Mouse (Mus musculus) left cerebral cortex, adult 11 months (tissue): Measurements from ENCODE around the gene Lrmda.

Source experiments
- DNase-seq: peaks from one replicate; pipeline ENCODE4 v3.0.0; 2022; ENCODE audit warnings: low spot score

Lrmda gene

GRCm38 (mm10) chr14:22256274-22256673 is 236.8 kb downstream of the Lrmda start:
- no peak for DNase-seq

- no peak for DNase-seq
These were observed 240.0 kb downstream of the Lrmda start for GRCm38 (mm10) chr14:22259376-22260032.

GRCm38 (mm10) chr14:22260033-22260419 is 240.5 kb downstream of the Lrmda start:
- no peak for DNase-seq

- DNase-seq: no peak
These were observed 245.9 kb downstream of the Lrmda start for GRCm38 (mm10) chr14:22265229-22265905.

GRCm38 (mm10) chr14:22269812-22270211 is 250.3 kb downstream of the Lrmda start:
- no peak for DNase-seq

GRCm38 (mm10) chr14:22278053-22278452 is 258.5 kb downstream of the Lrmda start:
- DNase-seq: no peak

GRCm38 (mm10) chr14:22279591-22279990 is 260.1 kb downstream of the Lrmda start:
- DNase-seq: no peak

GRCm38 (mm10) chr14:22281630-22282029 is 262.1 kb downstream of the Lrmda start:
- DNase-seq: no peak

- no peak for DNase-seq
These were observed 263.3 kb downstream of the Lrmda start for GRCm38 (mm10) chr14:22282847-22283246.

- DNase-seq: no peak
These were observed 264.2 kb downstream of the Lrmda start for GRCm38 (mm10) chr14:22283722-22284121.

- no peak for DNase-seq
These were observed 265.5 kb downstream of the Lrmda start for GRCm38 (mm10) chr14:22284823-22285517.

GRCm38 (mm10) chr14:22285826-22286225 is 266.3 kb downstream of the Lrmda start:
- no peak for DNase-seq

- DNase-seq: no peak
These were observed 268.7 kb downstream of the Lrmda start for GRCm38 (mm10) chr14:22288179-22288578.

GRCm38 (mm10) chr14:22289380-22289922 is 269.9 kb downstream of the Lrmda start:
- DNase-seq: no peak

- no peak for DNase-seq
These were observed 274.9 kb downstream of the Lrmda start for GRCm38 (mm10) chr14:22294371-22294770.

- no peak for DNase-seq
These were observed 277.2 kb downstream of the Lrmda start for GRCm38 (mm10) chr14:22296655-22297239.

- DNase-seq: no peak
These were observed 287.2 kb downstream of the Lrmda start for GRCm38 (mm10) chr14:22306759-22307158.

GRCm38 (mm10) chr14:22308059-22308458 is 288.5 kb downstream of the Lrmda start:
- DNase-seq: no peak

GRCm38 (mm10) chr14:22323058-22323457 is 303.5 kb downstream of the Lrmda start:
- DNase-seq: no peak

GRCm38 (mm10) chr14:22323530-22324292 is 304.2 kb downstream of the Lrmda start:
- no peak for DNase-seq

GRCm38 (mm10) chr14:22326218-22326964 is 306.9 kb downstream of the Lrmda start:
- no peak for DNase-seq
